Mouse (Mus musculus) midbrain, postnatal 0 days (tissue): ENCODE results near the gene Celf5. TPM values are rescaled to one million over a fixed set of nuclear protein-coding genes. Genes with fewer than 3 reads are reported as not detected.

Experiments used
- ATAC-seq: fragments of 200-750 bp; cut with Nextera tagmentation; 2 replicates; pipeline ENCODE4 v1.8.0; 2017; ENCODE audit warnings: moderate number of reproducible peaks, mild to moderate bottlenecking, moderate TSS enrichment, moderate library complexity; ENCODE audit not compliant: low FRiP score
- DNase-seq: peaks from one replicate; pipeline ENCODE4 v3.0.0-alpha.2; 2015; ENCODE audit warnings: low spot score
- H3K27ac ChIP-seq: fragments of 300-500 bp; sonication (generic); 2 replicates; pipeline ENCODE4 v1.5.1; 2014; ENCODE audit warnings: low read depth, mild to moderate bottlenecking, low read length, mixed read lengths
- H3K27me3 ChIP-seq: fragments of 300-500 bp; sonication (generic); 2 replicates; pipeline ENCODE4 v1.6.1; 2014; ENCODE audit warnings: low read length, control low read depth, mixed read lengths; ENCODE audit not compliant: insufficient read depth
- H3K36me3 ChIP-seq: fragments of 300-500 bp; sonication (generic); 2 replicates; pipeline ENCODE4 v1.6.1; 2014; ENCODE audit warnings: low read length, control low read depth, mixed read lengths; ENCODE audit not compliant: insufficient read depth
- H3K4me1 ChIP-seq: fragments of 300-500 bp; sonication (generic); 2 replicates; pipeline ENCODE4 v1.6.1; 2014; ENCODE audit warnings: mild to moderate bottlenecking, control low read depth, antibody characterized with exemption, low read length, mixed read lengths; ENCODE audit not compliant: insufficient read depth
- H3K4me2 ChIP-seq: fragments of 300-500 bp; sonication (generic); 2 replicates; pipeline ENCODE4 v1.6.1; 2014; ENCODE audit warnings: low read depth, mild to moderate bottlenecking, low read length, mixed read lengths; ENCODE audit not compliant: poor library complexity, severe bottlenecking
- H3K4me3 ChIP-seq: fragments of 300-500 bp; sonication (generic); 2 replicates; pipeline ENCODE4 v1.5.1; 2014; ENCODE audit warnings: low read depth, mild to moderate bottlenecking, low read length, moderate library complexity
- H3K9ac ChIP-seq: fragments of 300-500 bp; sonication (generic); replicated peaks from 2 replicates; pipeline ENCODE4 v1.6.1; 2014; ENCODE audit warnings: mild to moderate bottlenecking, low read length, moderate library complexity, mixed read lengths; ENCODE audit not compliant: poor library complexity, severe bottlenecking
- H3K9me3 ChIP-seq: fragments of 300-500 bp; sonication (generic); 2 replicates; pipeline ENCODE4 v1.6.1; 2016; ENCODE audit warnings: low read length, control low read depth
- CTCF ChIP-seq: IDR thresholded peaks from 2 replicates; pipeline ENCODE4 v1.5.1; 2016; ENCODE audit warnings: antibody characterized with exemption, mild to moderate bottlenecking
- WGBS: fragments of 180-500 bp; shearing (Covaris S2); extraction: QIAGEN DNeasy Blood & Tissue Kit; methylation state at CpG from one replicate; pipeline ENCODE4 v1.1.7; 2014; 5-methylcytosine and 5-hydroxymethylcytosine counted together
- polyA plus RNA-seq: library from polyadenylated mRNA; unstranded; fragments of >200 nt; fragmentation: Nextera tagmentation; extraction: Ambion mirVana; gene quantifications from 2 replicates; pipeline ENCODE4 v1.2.1, GENCODE M21; 2015
- total RNA-seq: library from RNA; depleted of rRNA; stranded (reverse); fragments of >200 nt; gene quantifications from 2 replicates; pipeline ENCODE4 v1.2.3, GENCODE M21; 2014

Gene Celf5
- total and polyA plus RNA-seq, 2 experiments from 2014 or later: 74.0 to 142 TPM

- WGBS: 2% methylated on average over 40 of the region's 41 CpGs
Measured at GRCm38 (mm10) chr10:81495616-81496263, 13.2 kb upstream of the Celf5 start.

GRCm38 (mm10) chr10:81495151-81495550 is 12.6 kb upstream of the Celf5 start:
- WGBS: 74% methylated on average over 6 of the region's 6 CpGs
- Histone ChIP-seq H3K4me2 (peak overlapping the region; percentile 91), H3K27ac (no peak overlapping the region; the same call in 1 of the 2 replicates), H3K9ac (peak overlapping the region; percentile 83), H3K36me3 (peaks cover 28% of the 10 kb centered on the region), H3K27me3 (no peaks in the 10 kb centered on the region), H3K4me1 (peaks cover 6% of the 10 kb centered on the region; the same call in 1 of the 2 replicates), H3K4me3 (peak overlapping the region; percentile 69), H3K9me3 (no peaks in the 10 kb centered on the region)
- no peak for TF ChIP-seq CTCF
- DNase-seq (no peak), ATAC-seq (no peak)

More at GRCm38 (mm10) chr10:81495616-81496263, 13.2 kb upstream of the Celf5 start:
- H3K4me1 ChIP-seq: peaks cover 6% of the 10 kb centered on the region; the same call in 1 of the 2 replicates
- ATAC-seq: peak; percentile 33
- H3K27ac ChIP-seq: peak overlapping the region; percentile 78
- H3K4me2 ChIP-seq: peak overlapping the region; percentile 91
- H3K9me3 ChIP-seq: no peaks in the 10 kb centered on the region
- H3K27me3 ChIP-seq: no peaks in the 10 kb centered on the region
- peak overlapping the region; percentile 83 for H3K9ac ChIP-seq
- no peak for TF ChIP-seq CTCF
- peaks cover 22% of the 10 kb centered on the region for H3K36me3 ChIP-seq
- peak overlapping the region; percentile 69 for H3K4me3 ChIP-seq
- DNase-seq: peak; percentile 22

GRCm38 (mm10) chr10:81494260-81495041 is 11.9 kb upstream of the Celf5 start:
- peaks cover 35% of the 10 kb centered on the region for H3K36me3 ChIP-seq
- DNase-seq (no peak), ATAC-seq (no peak)
- no peak for TF ChIP-seq CTCF
- no peak overlapping the region for H3K9ac ChIP-seq
- H3K4me2 ChIP-seq: 0 out of 2 replicates have a peak overlapping the region, but pooled peaks have one; percentile 91
- H3K27ac ChIP-seq: no peak overlapping the region
- H3K4me1 ChIP-seq: peaks cover 6% of the 10 kb centered on the region; the same call in 1 of the 2 replicates
- H3K9me3 ChIP-seq: no peaks in the 10 kb centered on the region
- WGBS: 94% methylated on average over 11 of the region's 11 CpGs
- H3K4me3 ChIP-seq: peak overlapping the region; percentile 69; the same call in 1 of the 2 replicates
- H3K27me3 ChIP-seq: no peaks in the 10 kb centered on the region

GRCm38 (mm10) chr10:81493601-81494220 is 11.2 kb upstream of the Celf5 start:
- DNase-seq: no peak
- Histone ChIP-seq H3K9me3 (no peaks in the 10 kb centered on the region), H3K4me2 (no peak overlapping the region), H3K9ac (no peak overlapping the region), H3K27me3 (no peaks in the 10 kb centered on the region), H3K36me3 (peaks cover 40% of the 10 kb centered on the region), H3K4me3 (no peak overlapping the region), H3K4me1 (peaks cover 6% of the 10 kb centered on the region; the same call in 1 of the 2 replicates), H3K27ac (no peak overlapping the region)
- peak; percentile 51 for TF ChIP-seq CTCF
- 91% methylated on average over 8 of the region's 8 CpGs for WGBS
- no peak for ATAC-seq

GRCm38 (mm10) chr10:81492606-81493240 is 10.2 kb upstream of the Celf5 start:
- Histone ChIP-seq H3K9me3 (no peaks in the 10 kb centered on the region), H3K36me3 (peaks cover 50% of the 10 kb centered on the region), H3K4me1 (peaks cover 6% of the 10 kb centered on the region; the same call in 1 of the 2 replicates), H3K27ac (no peak overlapping the region), H3K4me2 (no peak overlapping the region), H3K4me3 (no peak overlapping the region), H3K27me3 (no peaks in the 10 kb centered on the region), H3K9ac (no peak overlapping the region)
- ATAC-seq: no peak
- TF ChIP-seq CTCF: no peak
- 91% methylated on average over 11 of the region's 11 CpGs for WGBS
- DNase-seq: no peak
